Mouse (Mus musculus): ENCODE data around the gene Ms4a6d. TPM values are rescaled to one million over a fixed set of nuclear protein-coding genes. Genes with fewer than 3 reads are reported as not detected.
"Not testable (repeated sequence)": the region's sequence is repeated elsewhere in the genome, so short reads cannot be mapped to it uniquely, and the experiment has no call there.

The Ms4a6d gene
- polyA plus RNA-seq, 1 experiment from 2014 or later: 2.6 TPM

DNA sequence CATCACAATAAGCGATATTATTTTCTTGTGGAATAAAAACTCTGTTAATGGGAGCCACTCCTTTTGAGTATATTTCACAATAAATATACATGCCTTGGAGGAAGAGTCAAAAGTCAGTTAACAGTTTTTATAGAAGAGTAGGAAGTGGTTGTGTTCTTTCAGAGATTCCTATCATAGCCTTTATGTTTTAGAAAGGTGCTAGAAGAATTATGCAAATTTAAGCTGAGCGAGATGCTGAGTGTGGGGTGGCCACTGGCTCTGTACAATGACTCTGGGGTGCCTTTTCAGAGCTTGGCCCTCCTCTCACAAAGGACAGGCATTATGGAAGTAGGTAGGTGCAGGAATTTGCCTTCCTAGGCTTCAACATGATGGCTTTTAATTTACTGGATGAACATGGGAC is 60.3 kb downstream of the Ms4a6d start:
- not testable (repeated sequence) for H3K27me3 ChIP-seq; H3K4me1 ChIP-seq (replicated peaks); H3K27ac ChIP-seq (replicated peaks); H3K4me3 ChIP-seq; H3K9me3 ChIP-seq; H3K4me2 ChIP-seq; H3K36me3 ChIP-seq; ATAC-seq (ENCODE audit: low FRiP score, low read depth); H3K9ac ChIP-seq
- 93% methylated on average over 2 of the region's 2 CpGs for WGBS

DNA sequence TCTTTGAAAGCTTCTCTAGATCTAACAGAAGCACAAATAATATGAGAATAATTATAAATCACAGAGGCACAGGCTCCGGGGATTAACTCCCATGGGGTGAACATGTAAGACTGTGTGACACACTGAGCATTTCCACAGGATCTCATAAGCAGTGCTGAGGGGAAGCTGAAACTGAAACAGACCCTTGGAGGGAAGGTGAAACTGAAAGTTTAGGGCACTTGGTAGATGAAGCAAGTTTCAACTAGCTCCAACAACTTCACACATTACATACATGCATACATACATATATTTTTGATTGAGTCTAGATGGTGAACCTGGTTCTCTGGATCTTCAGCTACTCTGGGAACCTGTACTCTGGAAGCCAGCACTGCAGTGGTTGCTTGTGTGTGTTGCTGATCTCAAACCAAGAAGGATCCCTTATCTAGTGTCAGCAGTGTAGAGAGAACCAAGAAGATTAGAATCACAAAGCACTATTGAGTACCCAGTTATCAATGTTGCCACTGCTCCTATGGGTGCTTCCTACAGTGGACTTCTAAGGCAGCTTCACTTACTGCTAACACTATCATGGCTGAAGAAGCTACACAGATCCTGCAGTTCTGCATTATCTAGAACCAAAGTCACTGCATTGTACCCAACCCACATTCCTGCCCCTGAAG is 64.4 kb downstream of the Ms4a6d start:
- ATAC-seq (ENCODE audit: low FRiP score, low read depth); H3K36me3 ChIP-seq; H3K27ac ChIP-seq (replicated peaks); H3K4me3 ChIP-seq; H3K27me3 ChIP-seq; H3K4me1 ChIP-seq (replicated peaks); H3K9ac ChIP-seq; H3K9me3 ChIP-seq; H3K4me2 ChIP-seq: not testable (repeated sequence)
- WGBS: 88% methylated on average over 1 of the region's 1 CpGs

DNA sequence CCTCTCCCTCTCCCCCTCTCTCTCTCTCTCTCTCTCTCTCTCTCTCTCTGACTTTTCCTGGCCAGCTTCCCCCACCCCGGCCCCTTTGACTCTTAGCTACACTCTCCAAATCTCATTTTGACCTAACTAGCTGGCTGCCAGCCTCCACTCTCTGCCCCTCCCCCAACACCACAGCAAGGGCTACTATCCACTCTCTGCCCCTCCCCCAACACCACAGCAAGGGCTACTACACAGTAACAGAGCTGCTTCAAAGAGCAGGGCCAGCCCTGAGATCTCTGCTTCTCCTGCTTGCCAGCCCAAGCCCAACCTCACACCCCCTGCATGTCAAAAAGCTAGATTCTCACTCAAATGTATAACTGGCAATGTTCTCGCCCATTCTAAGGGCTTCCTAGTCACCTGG is 67.3 kb downstream of the Ms4a6d start:
- no peak for ATAC-seq (ENCODE audit: low FRiP score, low read depth)
- H3K9me3 ChIP-seq: no peaks in the 10 kb centered on the region
- no peaks in the 10 kb centered on the region for H3K36me3 ChIP-seq
- no peaks in the 10 kb centered on the region for H3K27me3 ChIP-seq
- no peak overlapping the region for H3K4me2 ChIP-seq
- H3K4me1 ChIP-seq (replicated peaks): no peaks in the 10 kb centered on the region
- no peak overlapping the region for H3K4me3 ChIP-seq
- no peak overlapping the region for H3K9ac ChIP-seq
- H3K27ac ChIP-seq (replicated peaks): no peak overlapping the region
- 18% methylated on average over 2 of the region's 2 CpGs for WGBS

Other genes starting within 250 kb of the Ms4a6d start
- gene Ms4a4a, start 229.3 kb downstream of the Ms4a6d start, polyA plus RNA-seq (2015; fragmentation: Nextera tagmentation; extraction: Ambion mirVana): 2.3 and 3.0 TPM in 2 replicates
- gene Ms4a4c, start 200.1 kb downstream of the Ms4a6d start, polyA plus RNA-seq (2015; fragmentation: Nextera tagmentation; extraction: Ambion mirVana): 2.1 TPM in 1 of 2 replicates, not detected in the other
- gene Ms4a4b, start 161.3 kb downstream of the Ms4a6d start, polyA plus RNA-seq (2015; fragmentation: Nextera tagmentation; extraction: Ambion mirVana): 0.09 TPM in 1 of 2 replicates, not detected in the other
- gene Ms4a6c, start 135.5 kb downstream of the Ms4a6d start, polyA plus RNA-seq (2015; fragmentation: Nextera tagmentation; extraction: Ambion mirVana): 1.6 and 4.5 TPM in 2 replicates
- gene Gm8369, start 118.9 kb downstream of the Ms4a6d start, polyA plus RNA-seq (2015; fragmentation: Nextera tagmentation; extraction: Ambion mirVana): 0.31 TPM in 1 of 2 replicates, not detected in the other
- gene Ms4a6b, start 88.3 kb downstream of the Ms4a6d start, polyA plus RNA-seq (2015; fragmentation: Nextera tagmentation; extraction: Ambion mirVana): 2.0 and 3.8 TPM in 2 replicates
- gene Ms4a4d, start 68.0 kb downstream of the Ms4a6d start, polyA plus RNA-seq (2015; fragmentation: Nextera tagmentation; extraction: Ambion mirVana): 0.10 TPM in 1 of 2 replicates, not detected in the other
- 0.13 and 0.19 TPM in 2 replicates for gene Ms4a2, start 18.9 kb upstream of the Ms4a6d start, polyA plus RNA-seq (2015; fragmentation: Nextera tagmentation; extraction: Ambion mirVana)
- not detected in 2 replicates for gene Ms4a3, start 36.0 kb upstream of the Ms4a6d start, polyA plus RNA-seq (2015; fragmentation: Nextera tagmentation; extraction: Ambion mirVana)
- not detected in 2 replicates for gene Oosp2, start 55.7 kb upstream of the Ms4a6d start, polyA plus RNA-seq (2015; fragmentation: Nextera tagmentation; extraction: Ambion mirVana)
- not detected in 2 replicates for gene Oosp1, start 86.3 kb upstream of the Ms4a6d start, polyA plus RNA-seq (2015; fragmentation: Nextera tagmentation; extraction: Ambion mirVana)
- gene Oosp3, start 92.2 kb upstream of the Ms4a6d start, polyA plus RNA-seq (2015; fragmentation: Nextera tagmentation; extraction: Ambion mirVana): not detected in 2 replicates
- not detected in 2 replicates for gene Gif, start 142.7 kb upstream of the Ms4a6d start, polyA plus RNA-seq (2015; fragmentation: Nextera tagmentation; extraction: Ambion mirVana)
- gene Mrpl16, start 165.5 kb upstream of the Ms4a6d start, polyA plus RNA-seq (2015; fragmentation: Nextera tagmentation; extraction: Ambion mirVana): 44.6 and 45.2 TPM in 2 replicates
- 17.6 and 20.6 TPM in 2 replicates for gene Stx3, start 214.6 kb upstream of the Ms4a6d start, polyA plus RNA-seq (2015; fragmentation: Nextera tagmentation; extraction: Ambion mirVana)
- 0.09 and 0.12 TPM in 2 replicates for gene Olfr1417, start 234.4 kb upstream of the Ms4a6d start, polyA plus RNA-seq (2015; fragmentation: Nextera tagmentation; extraction: Ambion mirVana)